Mouse (Mus musculus) monocyte, adult 5-6 weeks (primary cell): ENCODE measurements around the gene Mapre1. TPM values are rescaled to one million over a fixed set of nuclear protein-coding genes. Genes with fewer than 3 reads are reported as not detected.
"Not testable (repeated sequence)": the region's sequence is repeated elsewhere in the genome, so short reads cannot be mapped to it uniquely, and the experiment has no call there.

Experiments
- ATAC-seq: fragments of 153-309, 156-312 bp; replicated peaks from 2 replicates; pipeline ENCODE4 v1.8.0; 2017; ENCODE audit warnings: mild to moderate bottlenecking; ENCODE audit not compliant: low TSS enrichment, insufficient number of reproducible peaks, severe bottlenecking, poor library complexity, low FRiP score
- total RNA-seq: library from RNA; stranded (forward); fragments of 200-1000, 200-491, 200-594 nt; gene quantifications from 3 replicates; pipeline ENCODE4 v1.2.3, GENCODE M21; 2017

Mapre1 gene
- 84.4 to 215 TPM (median 180 TPM) in 3 replicates for total RNA-seq

DNA sequence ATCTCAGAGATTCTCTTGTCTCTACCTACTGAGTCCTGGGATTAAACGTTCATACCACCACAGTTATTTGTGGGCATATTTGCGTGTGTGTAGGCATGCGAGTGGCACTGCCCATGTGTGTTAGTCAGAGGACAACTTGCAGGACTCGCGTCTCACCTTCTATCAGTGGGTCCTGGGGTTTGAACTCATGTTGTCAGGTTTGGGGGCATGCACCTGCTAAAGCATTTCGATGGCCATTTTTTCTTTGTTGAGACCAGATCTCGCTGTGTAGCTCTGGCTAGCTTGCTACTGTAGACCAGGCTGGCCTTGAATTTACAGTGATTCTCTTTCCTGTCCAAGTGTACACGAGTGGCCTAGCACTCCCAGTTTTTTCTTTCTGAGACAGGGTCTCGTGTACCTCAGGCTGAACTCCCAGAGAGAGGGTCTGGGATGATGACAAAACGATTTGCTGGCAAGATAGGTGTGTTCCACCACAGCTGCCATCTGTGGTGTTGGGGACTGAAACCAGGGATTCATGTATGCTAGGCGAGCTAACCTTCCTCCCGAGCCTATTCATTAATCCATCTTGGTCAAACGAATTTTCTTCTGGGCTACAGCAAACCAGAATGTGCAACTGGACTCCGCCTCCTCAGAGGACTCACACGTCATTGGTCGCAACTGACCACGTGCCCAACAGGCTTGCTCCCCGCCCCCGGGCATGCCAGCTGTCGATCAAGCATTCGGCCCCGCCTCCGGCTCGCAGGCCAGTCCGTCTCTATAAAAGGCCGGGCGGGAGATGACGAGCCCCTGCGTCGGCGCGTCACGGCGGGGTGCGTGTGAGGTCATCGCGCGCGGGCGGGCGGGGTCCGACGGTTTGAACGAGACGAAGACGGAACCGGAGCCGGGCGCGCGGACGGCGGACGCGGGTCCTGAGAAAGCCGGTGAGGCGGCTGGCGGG is at the start of gene Mapre1:
TSS of gene Mapre1 (plus strand) at position 775 of the 937 bp plus-strand sequence.
- ATAC-seq, result peak; percentile 97

DNA sequence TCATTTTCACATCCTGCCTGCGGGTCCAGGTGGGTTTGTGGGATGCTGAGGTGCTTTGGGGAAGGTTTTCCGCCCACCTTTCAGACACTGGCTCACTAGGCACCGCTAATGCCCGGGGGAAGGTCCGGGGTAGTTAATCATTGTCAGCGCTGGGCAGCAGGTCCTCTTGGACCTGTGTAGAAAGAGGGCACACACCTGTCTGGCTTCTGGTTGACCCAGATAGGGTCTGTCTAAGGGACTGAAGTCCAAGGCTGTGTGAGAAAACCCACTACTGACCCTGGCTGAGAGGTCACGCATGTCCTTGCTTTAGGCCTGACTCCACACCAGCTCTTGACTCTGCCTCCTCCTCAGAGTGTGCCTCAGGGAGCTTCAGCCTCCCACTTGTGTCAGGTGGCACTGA is 47.7 kb upstream of the Mapre1 start:
- ATAC-seq, result not testable (repeated sequence)

DNA sequence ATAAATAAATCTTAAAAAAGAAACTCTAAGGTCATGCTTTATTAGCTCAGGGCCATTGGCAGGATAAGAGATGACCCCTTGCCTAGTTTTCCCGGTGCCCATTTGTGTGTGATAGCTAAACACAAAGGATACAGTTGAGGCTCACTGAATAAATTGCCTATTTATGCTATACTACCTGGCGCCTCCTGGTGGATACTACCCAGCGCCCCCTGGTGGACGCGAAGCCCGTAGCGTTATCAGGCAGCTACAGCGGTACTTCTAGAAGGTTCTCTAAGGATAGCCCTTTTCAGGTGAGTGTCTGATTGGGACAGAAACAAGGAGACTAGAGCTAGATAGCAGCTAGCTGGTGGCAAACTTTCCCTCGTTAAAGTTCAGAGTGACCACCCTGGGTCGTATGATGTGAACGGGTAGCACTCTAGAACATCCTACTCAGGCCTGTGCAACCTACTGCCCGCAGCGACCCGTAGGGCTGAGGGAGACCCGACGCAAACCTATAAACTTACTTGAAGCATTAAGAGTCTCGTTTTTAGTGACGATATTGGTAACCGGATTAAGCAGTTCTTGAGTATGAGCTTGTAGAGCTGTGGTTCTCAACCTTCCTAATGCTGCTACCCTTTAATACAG is 46.5 kb upstream of the Mapre1 start:
- ATAC-seq, result peak; percentile 71

DNA sequence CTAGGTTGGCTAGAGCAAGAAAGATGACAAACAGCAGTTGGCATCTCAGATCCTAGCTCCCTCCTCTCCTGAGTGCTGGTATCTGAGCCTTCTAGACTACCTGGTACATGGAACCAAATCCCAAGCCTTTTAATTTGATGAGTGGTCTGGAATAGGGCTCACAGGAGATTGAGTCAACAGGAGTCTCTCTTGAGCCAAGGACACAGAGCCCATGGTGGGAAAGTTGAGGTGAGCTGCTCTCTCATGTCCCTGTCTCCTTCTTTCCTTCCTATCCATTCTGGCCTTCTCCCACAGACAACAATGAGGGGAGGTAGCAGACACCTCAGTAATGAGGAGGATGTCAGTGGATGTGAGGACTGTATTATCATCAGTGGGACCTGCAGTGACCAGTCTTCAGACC is 44.7 kb upstream of the Mapre1 start, which contains the start of gene Dnmt3c:
TSS of gene Dnmt3c (plus strand) at position 301 of the 400 bp plus-strand sequence.
- ATAC-seq, result no peak

DNA sequence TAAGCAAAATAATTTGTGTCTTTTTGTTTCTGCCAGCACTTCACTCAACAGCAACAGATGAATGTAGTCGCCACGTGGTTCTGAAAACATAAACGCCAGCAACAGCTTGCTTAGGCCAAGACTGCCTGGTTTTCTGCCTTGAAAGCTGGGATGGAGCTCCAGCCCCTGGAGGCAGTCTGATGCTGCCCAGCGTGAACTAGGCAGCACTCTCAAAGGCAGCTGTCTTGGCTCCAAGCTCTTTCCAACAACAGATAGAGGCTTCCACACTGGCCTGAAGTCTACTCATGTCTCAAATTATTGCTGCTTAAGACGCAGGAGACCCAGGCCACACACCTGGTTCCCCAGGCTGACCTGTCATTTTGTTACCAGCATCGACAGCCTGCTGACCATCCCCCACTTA is 37.7 kb upstream of the Mapre1 start:
- ATAC-seq, result no peak

DNA sequence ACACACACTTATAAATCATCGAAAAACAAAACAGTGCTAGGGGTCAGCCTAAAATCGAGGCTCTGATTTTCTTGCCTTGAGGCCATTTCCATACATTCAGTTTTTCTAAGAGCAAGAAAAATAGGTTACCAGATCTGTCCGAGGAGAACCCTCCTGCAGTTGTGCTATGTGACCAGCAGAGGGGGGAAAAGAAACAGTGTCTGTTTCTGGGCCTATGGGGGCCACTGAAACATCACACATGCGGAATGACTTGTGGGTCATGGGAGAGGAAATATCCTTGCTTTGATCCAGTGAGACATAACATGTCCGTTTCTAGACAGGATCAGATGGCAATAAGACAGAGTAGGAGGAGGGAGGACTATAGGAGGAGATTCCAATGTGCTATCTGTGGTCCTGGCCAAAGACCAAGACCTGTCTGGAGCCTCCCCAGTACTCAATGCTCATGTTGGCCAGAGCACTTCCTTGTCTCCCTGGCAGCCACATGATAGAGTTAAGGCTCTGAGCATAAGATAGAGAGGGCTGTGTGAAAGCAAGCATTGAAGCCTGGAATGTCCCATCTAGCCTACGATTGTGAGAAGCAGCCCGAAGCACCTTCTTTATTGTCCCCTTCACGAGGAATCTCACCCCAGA is 30.3 kb upstream of the Mapre1 start:
- ATAC-seq, result no peak

DNA sequence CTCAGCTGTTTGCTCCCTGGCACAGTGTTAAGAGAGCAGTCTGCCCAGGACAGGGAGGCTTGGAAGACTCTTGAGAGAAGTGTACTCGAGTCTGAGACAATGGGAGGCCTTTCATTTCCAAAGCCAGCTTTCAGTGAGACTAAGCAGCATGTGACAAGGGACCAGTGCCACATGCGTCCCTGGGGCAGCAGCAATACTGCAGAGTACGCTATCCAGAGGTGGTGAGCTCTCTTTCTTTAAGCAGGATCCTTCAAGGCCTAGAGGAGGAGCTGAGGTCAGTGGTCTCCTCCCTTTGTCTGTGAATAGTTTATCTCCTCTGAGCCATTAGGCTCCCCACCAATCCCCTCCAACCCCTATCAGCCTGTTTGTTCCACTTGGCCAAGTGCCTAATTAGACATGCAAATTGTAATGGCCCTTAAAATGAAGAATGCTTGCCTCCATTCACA is 28.4 kb upstream of the Mapre1 start:
- ATAC-seq, result no peak

- no peak for ATAC-seq
Measured at GRCm38 (mm10) chr2:153713227-153713626, 27.8 kb upstream of the Mapre1 start.

- ATAC-seq, result not testable (repeated sequence)
Measured at GRCm38 (mm10) chr2:153717861-153718260, 23.2 kb upstream of the Mapre1 start.

GRCm38 (mm10) chr2:153723098-153723497 is 18.0 kb upstream of the Mapre1 start:
- ATAC-seq, result no peak

GRCm38 (mm10) chr2:153724424-153724823 is 16.6 kb upstream of the Mapre1 start:
- no peak for ATAC-seq

- no peak for ATAC-seq
Measured at GRCm38 (mm10) chr2:153724871-153725270, 16.2 kb upstream of the Mapre1 start.

GRCm38 (mm10) chr2:153725291-153725690 is 15.8 kb upstream of the Mapre1 start:
- ATAC-seq, result no peak

DNA sequence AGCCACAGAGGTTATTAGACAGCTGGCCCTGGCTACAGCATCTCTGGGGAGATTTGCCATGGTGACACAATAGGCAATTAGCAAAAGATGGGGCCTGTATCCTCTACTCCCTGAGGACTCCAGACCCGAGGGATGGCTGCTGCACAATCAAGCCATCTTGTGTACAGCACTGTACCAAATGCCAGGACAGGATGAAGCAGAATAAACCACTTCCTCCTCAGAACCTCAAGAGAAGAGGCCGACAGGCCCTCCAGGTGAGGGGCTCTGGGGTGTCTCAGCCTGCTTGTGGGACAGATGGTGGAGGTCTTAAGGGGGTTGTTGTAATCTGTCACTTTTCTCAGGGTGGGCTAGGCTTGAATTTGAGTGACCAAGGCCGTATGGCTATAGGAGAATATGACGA is 7.0 kb upstream of the Mapre1 start:
- no peak for ATAC-seq

GRCm38 (mm10) chr2:153741437-153742065 is 477 bp downstream of the Mapre1 start:
- ATAC-seq, result peak; percentile 16; the same call in 1 of the 2 replicates

DNA sequence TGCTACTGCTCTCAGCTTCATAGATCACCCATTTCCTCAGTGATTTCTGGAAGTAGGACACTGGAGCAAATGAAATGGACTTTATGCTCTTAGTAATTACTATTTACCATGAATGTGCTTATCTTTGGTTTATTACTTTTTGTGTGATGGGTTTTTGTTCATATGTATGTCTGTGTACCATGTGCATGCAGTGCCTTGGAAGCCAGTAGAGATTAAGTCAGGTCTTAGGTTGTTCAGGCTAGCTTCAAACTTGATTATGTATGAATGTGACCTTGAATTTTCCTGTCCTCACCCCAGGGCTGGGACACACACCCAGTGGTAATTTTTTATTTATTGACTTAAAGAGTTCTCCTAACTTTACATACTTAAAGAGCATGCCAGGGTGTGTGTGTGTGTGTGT is 6.9 kb downstream of the Mapre1 start:
- no peak for ATAC-seq

DNA sequence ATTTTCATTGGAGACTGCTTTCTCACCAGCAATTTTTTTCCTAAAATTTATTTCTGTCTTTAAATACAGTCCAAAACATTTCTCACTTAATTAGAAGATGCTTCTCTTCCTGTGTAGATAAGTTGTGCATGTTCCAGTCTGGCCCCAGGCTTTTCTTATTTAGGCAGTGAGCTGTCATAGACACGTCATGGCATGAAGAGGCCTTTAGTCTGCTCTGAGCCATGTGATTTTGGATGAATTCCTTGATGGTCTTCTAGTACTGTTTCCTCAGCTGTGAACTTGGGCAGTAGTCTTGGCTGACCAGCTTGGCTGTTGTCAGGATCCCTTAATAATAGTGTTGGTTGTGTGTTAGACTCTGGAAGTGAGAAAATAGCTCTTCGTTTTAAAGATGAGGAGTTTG is 9.3 kb downstream of the Mapre1 start:
- no peak for ATAC-seq

GRCm38 (mm10) chr2:153762121-153762520 is 21.0 kb downstream of the Mapre1 start:
- no peak for ATAC-seq

DNA sequence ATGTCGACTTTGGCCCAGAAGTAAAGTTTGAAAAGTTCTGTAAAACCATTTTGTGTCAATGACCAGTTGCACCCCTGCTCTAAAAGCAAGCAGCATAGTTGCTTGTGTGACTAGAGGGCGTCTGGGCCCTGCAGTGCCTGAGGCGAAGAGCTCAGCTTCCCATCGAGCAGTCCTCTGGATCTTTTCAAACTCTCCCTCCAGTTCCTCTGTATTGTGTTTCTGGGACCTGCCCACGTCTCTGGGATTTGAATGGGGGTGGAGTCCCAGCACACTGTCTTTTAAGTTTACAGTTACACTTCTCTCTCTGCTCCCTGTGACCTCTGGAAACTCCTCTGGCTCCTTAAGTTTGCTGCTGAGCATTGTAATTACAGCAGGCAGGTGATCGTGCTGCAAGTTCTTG is 26.4 kb downstream of the Mapre1 start:
- no peak for ATAC-seq
